In the genomic region with DNA sequence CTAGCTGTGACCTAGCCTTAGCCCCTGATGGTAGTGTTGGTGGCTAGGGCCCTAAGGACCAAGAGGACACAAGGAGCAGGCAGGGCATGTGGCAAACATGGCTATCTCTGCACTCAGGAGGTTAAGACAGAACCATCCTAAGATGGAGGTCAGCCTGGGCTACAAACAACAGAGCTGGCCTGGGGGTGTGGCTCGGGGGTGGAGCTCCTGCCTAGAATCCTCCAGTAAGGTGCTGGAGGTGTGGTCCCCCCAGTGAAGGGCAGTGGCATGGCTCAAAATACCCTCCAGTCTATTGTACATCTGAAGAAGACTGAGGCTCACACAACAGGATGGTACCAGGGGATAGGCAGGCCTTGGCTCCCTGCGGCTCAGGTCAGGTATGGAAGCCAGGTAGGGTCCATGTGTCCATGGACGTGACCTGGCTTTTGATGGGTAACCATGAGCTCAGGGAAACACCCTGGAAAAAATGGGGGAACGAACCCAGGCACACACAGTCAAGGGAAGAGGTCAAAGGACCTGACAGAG, we compare ENCODE assay signal across 9 mouse cellular contexts. TPM values are rescaled to one million over a fixed set of nuclear protein-coding genes. Genes with fewer than 3 reads are reported as not detected.
DNase-seq lines count a peak whose midpoint lies in the region; ATAC-seq and TF ChIP-seq lines count a peak whose summit lies in the region.
"Had no signal": no experiment of that assay in that cellular context is flagged by ENCODE, and none has a peak within 500 bp of the region (broad histone marks: within the 10 kb centered on the region; RNA-seq: fewer than 3 reads in every experiment).

No protein-coding gene starts in this region.

- peaks cover 17% of the 10 kb centered on the region for H3K79me2 ChIP-seq in MEL (ENCODE audit: control insufficient read depth, insufficient read depth, low read length, poor library complexity)

- peak; percentile 61 for DNase-seq in cerebellum, adult 9-11 months
- no peak for DNase-seq in cerebellum, adult 11 months
- peak; percentile 39 for DNase-seq in MEL (ENCODE audit: low read depth, low spot score)
- no peak for DNase-seq in hindbrain, embryonic 10.5 days (ENCODE audit: low spot score)
- peak; percentile 46 for DNase-seq in liver, postnatal 0 days
- no peak for DNase-seq in spleen, postnatal 14 days (ENCODE audit: low spot score in 2 of 2)
- DNase-seq in layer of hippocampus, adult 2 months (ENCODE audit: low spot score in 2 of 2), result no peak
- no peak for DNase-seq in ovary, postnatal 36 days (ENCODE audit: low spot score)
- DNase-seq: spleen, adult 18-20 months had no signal

- H3K9ac ChIP-seq in MEL (ENCODE audit: control insufficient read depth, low read depth, low read length, poor library complexity, severe bottlenecking), result no peak overlapping the region
- H3K9ac ChIP-seq in liver, postnatal 0 days (replicated peaks), result no peak overlapping the region

- no peak for ATAC-seq in liver, postnatal 0 days

- H3K4me3 ChIP-seq in MEL (ENCODE audit: control insufficient read depth in 1 of 2, insufficient read depth in 1 of 2, low read depth in 2 of 2, low read length in 2 of 2), result no peak overlapping the region
- peak overlapping the region; percentile 97 for H3K4me3 ChIP-seq in hindbrain, embryonic 10.5 days
- no peak overlapping the region for H3K4me3 ChIP-seq in liver, postnatal 0 days (ENCODE audit: low read depth, low read length)
- H3K4me3 ChIP-seq in layer of hippocampus, adult 2 months, result no peak overlapping the region; the same call in 1 of the 2 replicates

- 90% methylated on average over 4 of the region's 4 CpGs for WGBS in hindbrain, embryonic 10.5 days
- WGBS in liver, postnatal 0 days (ENCODE audit: insufficient replicate concordance), result 83% methylated on average over 4 of the region's 4 CpGs

- no peak overlapping the region for H3K27ac ChIP-seq in MEL (ENCODE audit: control insufficient read depth, low read depth, low read length)
- H3K27ac ChIP-seq in hindbrain, embryonic 10.5 days, result peak overlapping the region; percentile 98; the same call in 1 of the 2 replicates
- H3K27ac ChIP-seq in liver, postnatal 0 days (ENCODE audit: low read depth), result no peak overlapping the region
- H3K27ac ChIP-seq in layer of hippocampus, adult 2 months, result no peak overlapping the region; the same call in 1 of the 2 replicates

- no peak for TF ChIP-seq POLR2A in MEL (IDR thresholded peaks at IDR 0.05; ENCODE audit: control insufficient read depth in 1 of 2, insufficient read depth in 1 of 2, low read depth in 1 of 2, low read length in 2 of 2, poor library complexity in 1 of 2)

- H3K27me3 ChIP-seq in MEL (ENCODE audit: control insufficient read depth in 1 of 2, insufficient read depth in 2 of 2, low read length in 2 of 2), result no peaks in the 10 kb centered on the region
- no peaks in the 10 kb centered on the region for H3K27me3 ChIP-seq in hindbrain, embryonic 10.5 days (ENCODE audit: insufficient read depth, poor library complexity, severe bottlenecking)
- H3K27me3 ChIP-seq in liver, postnatal 0 days (ENCODE audit: insufficient read depth, low read length), result peaks cover 10% of the 10 kb centered on the region; the same call in 1 of the 2 replicates

- TF ChIP-seq RAD21 in MEL (IDR thresholded peaks at IDR 0.05; ENCODE audit: low read depth, low read length), result no peak

- H3K36me3 ChIP-seq in MEL (ENCODE audit: control insufficient read depth in 1 of 2, insufficient read depth in 2 of 2, low read length in 2 of 2), result peaks cover 0 to 22% of the 10 kb centered on the region in 2 experiments; a peak in 2 of 4 replicates
- H3K36me3 ChIP-seq in hindbrain, embryonic 10.5 days, result peaks cover 64% of the 10 kb centered on the region
- H3K36me3 ChIP-seq in liver, postnatal 0 days (replicated peaks; ENCODE audit: insufficient read depth, low read length), result peaks cover 13% of the 10 kb centered on the region

- no peak for TF ChIP-seq CTCF in MEL (IDR thresholded peaks at IDR 0.05 in 2 of 3, conservative IDR thresholded peaks at IDR 0.05 in 1 of 3; ENCODE audit: control insufficient read depth in 1 of 3, insufficient read depth in 1 of 3, low read depth in 2 of 3, low read length in 3 of 3, poor library complexity in 1 of 3, severe bottlenecking in 1 of 3)
- no peak for TF ChIP-seq CTCF in liver, postnatal 0 days (IDR thresholded peaks at IDR 0.05; ENCODE audit: low read depth)
- TF ChIP-seq CTCF in layer of hippocampus, adult 2 months (conservative IDR thresholded peaks at IDR 0.05), result no peak

- H3K4me2 ChIP-seq in liver, postnatal 0 days (ENCODE audit: low read depth, low read length), result no peak overlapping the region

- TF ChIP-seq EP300 in MEL (IDR thresholded peaks at IDR 0.05; ENCODE audit: low read depth in 1 of 2, low read length in 2 of 2), result no peak
- TF ChIP-seq EP300 in liver, postnatal 0 days (IDR thresholded peaks at IDR 0.05; ENCODE audit: low read depth), result no peak

- no peaks in the 10 kb centered on the region for H3K9me3 ChIP-seq in MEL (replicated peaks; ENCODE audit: insufficient read depth, low read length)
- no peaks in the 10 kb centered on the region for H3K9me3 ChIP-seq in hindbrain, embryonic 10.5 days
- H3K9me3 ChIP-seq in liver, postnatal 0 days (ENCODE audit: low read length), result no peaks in the 10 kb centered on the region

- peaks cover 7 to 36% of the 10 kb centered on the region in 2 experiments for H3K4me1 ChIP-seq in MEL (ENCODE audit: control insufficient read depth in 1 of 2, insufficient read depth in 2 of 2, low read length in 2 of 2)
- peaks cover 52% of the 10 kb centered on the region for H3K4me1 ChIP-seq in hindbrain, embryonic 10.5 days (replicated peaks)
- peaks cover 46% of the 10 kb centered on the region for H3K4me1 ChIP-seq in liver, postnatal 0 days (ENCODE audit: insufficient read depth)

TF ChIP-seq in MEL, 35 proteins besides CTCF, POLR2A, EP300 and RAD21:
- TF ChIP-seq CHD1 (IDR thresholded peaks at IDR 0.05; ENCODE audit: low read depth, low read length), result no peak
- no peak for TF ChIP-seq TBP (IDR thresholded peaks at IDR 0.05; ENCODE audit: low read depth, low read length)
- TF ChIP-seq TCF12 (IDR thresholded peaks at IDR 0.05; ENCODE audit: low read depth, low read length), result no peak
- no peak for TF ChIP-seq MYB (IDR thresholded peaks at IDR 0.05; ENCODE audit: low read depth, low read length)
- no peak for TF ChIP-seq ZNF384 (IDR thresholded peaks at IDR 0.05; ENCODE audit: low read depth, low read length)
- TF ChIP-seq SMC3 (IDR thresholded peaks at IDR 0.05; ENCODE audit: low read depth, low read length), result no peak
- TF ChIP-seq ZC3H11A (IDR thresholded peaks at IDR 0.05; ENCODE audit: low read depth, low read length), result no peak
- no peak for TF ChIP-seq USF2 (IDR thresholded peaks at IDR 0.05; ENCODE audit: borderline replicate concordance in 1 of 2, insufficient read depth in 1 of 2, low read depth in 1 of 2, low read length in 2 of 2)
- no peak for TF ChIP-seq JUND (IDR thresholded peaks at IDR 0.05; ENCODE audit: low read depth, low read length)
- TF ChIP-seq POLR2AphosphoS2 (IDR thresholded peaks at IDR 0.05; ENCODE audit: low read length), result no peak
- no peak for TF ChIP-seq ETS1 (IDR thresholded peaks at IDR 0.05; ENCODE audit: low read depth, low read length)
- no peak for TF ChIP-seq ZKSCAN1 (IDR thresholded peaks at IDR 0.05; ENCODE audit: low read depth, low read length)
- TF ChIP-seq RCOR1 (IDR thresholded peaks at IDR 0.05; ENCODE audit: low read depth, low read length), result no peak
- TF ChIP-seq SIN3A (IDR thresholded peaks at IDR 0.05; ENCODE audit: low read length), result no peak

RNA-seq across cellular contexts. Expression of gene Mex3d, which starts 3.3 kb away (rescaled TPM):
- total RNA-seq in MEL (2012; rRNA removed), result 14.1 and 15.6 TPM in 2 replicates
- polyA plus RNA-seq in MEL (2012; ENCODE audit: insufficient read depth in 1 of 2, insufficient read length in 2 of 2, low read depth in 1 of 2, low replicate concordance in 2 of 2, missing spikeins in 1 of 2), result 10 to 100 TPM in 1 of 2 experiments, not detected in 1; 18.8 TPM
- polyA plus RNA-seq in hindbrain, embryonic 10.5 days (2016; fragmentation: Nextera tagmentation; extraction: Ambion mirVana), result 7.2 and 8.8 TPM in 2 replicates
- 0.72 and 0.99 TPM in 2 replicates for polyA plus RNA-seq in liver, postnatal 0 days (2015; fragmentation: Nextera tagmentation; extraction: Ambion mirVana)
- 10 to 100 TPM; 15.5 to 17.1 TPM for total RNA-seq in layer of hippocampus, adult 2 months (2021)

RNA-seq across cellular contexts. Expression of gene Mbd3, which starts 15.2 kb away (rescaled TPM):
- total RNA-seq in MEL (2012; rRNA removed), result 81.4 and 86.9 TPM in 2 replicates
- 100 to 1,000 TPM in 1 of 2 experiments, not detected in 1; 289 TPM for polyA plus RNA-seq in MEL (2012; ENCODE audit: insufficient read depth in 1 of 2, insufficient read length in 2 of 2, low read depth in 1 of 2, low replicate concordance in 2 of 2, missing spikeins in 1 of 2)
- 341 and 365 TPM in 2 replicates for polyA plus RNA-seq in hindbrain, embryonic 10.5 days (2016; fragmentation: Nextera tagmentation; extraction: Ambion mirVana)
- 33.4 and 33.5 TPM in 2 replicates for polyA plus RNA-seq in liver, postnatal 0 days (2015; fragmentation: Nextera tagmentation; extraction: Ambion mirVana)
- 100 to 1,000 TPM; 147 to 149 TPM for total RNA-seq in layer of hippocampus, adult 2 months (2021)

RNA-seq across cellular contexts. Expression of gene Uqcr11, which starts 22.5 kb away (rescaled TPM):
- 879 and 935 TPM in 2 replicates for total RNA-seq in MEL (2012; rRNA removed)
- 100 to 1,000 TPM in 1 of 2 experiments, not detected in 1; 481 TPM for polyA plus RNA-seq in MEL (2012; ENCODE audit: insufficient read depth in 1 of 2, insufficient read length in 2 of 2, low read depth in 1 of 2, low replicate concordance in 2 of 2, missing spikeins in 1 of 2)
- 648 and 654 TPM in 2 replicates for polyA plus RNA-seq in hindbrain, embryonic 10.5 days (2016; fragmentation: Nextera tagmentation; extraction: Ambion mirVana)
- 753 and 771 TPM in 2 replicates for polyA plus RNA-seq in liver, postnatal 0 days (2015; fragmentation: Nextera tagmentation; extraction: Ambion mirVana)
- 100 to 1,000 TPM; 404 to 413 TPM for total RNA-seq in layer of hippocampus, adult 2 months (2021)

RNA-seq across cellular contexts. Expression of gene Plk5, which starts 27.9 kb away (rescaled TPM):
- 0.19 TPM in 1 of 2 replicates, not detected in the other for total RNA-seq in MEL (2012; rRNA removed)
- under 1 TPM in 1 of 2 experiments, not detected in 1; 0.19 TPM for polyA plus RNA-seq in MEL (2012; ENCODE audit: insufficient read depth in 1 of 2, insufficient read length in 2 of 2, low read depth in 1 of 2, low replicate concordance in 2 of 2, missing spikeins in 1 of 2)
- 0.22 and 0.44 TPM in 2 replicates for polyA plus RNA-seq in hindbrain, embryonic 10.5 days (2016; fragmentation: Nextera tagmentation; extraction: Ambion mirVana)
- 0.08 and 0.20 TPM in 2 replicates for polyA plus RNA-seq in liver, postnatal 0 days (2015; fragmentation: Nextera tagmentation; extraction: Ambion mirVana)
- total RNA-seq in layer of hippocampus, adult 2 months (2021), result 10 to 100 TPM; 33.4 to 36.6 TPM

RNA-seq across cellular contexts. Expression of gene Adamtsl5, which starts 36.0 kb away (rescaled TPM):
- 2.4 and 3.9 TPM in 2 replicates for total RNA-seq in MEL (2012; rRNA removed)
- polyA plus RNA-seq in MEL (2012; ENCODE audit: insufficient read depth in 1 of 2, insufficient read length in 2 of 2, low read depth in 1 of 2, low replicate concordance in 2 of 2, missing spikeins in 1 of 2), result 10 to 100 TPM in 1 of 2 experiments, not detected in 1; 16.5 TPM
- 0.45 and 1.3 TPM in 2 replicates for polyA plus RNA-seq in hindbrain, embryonic 10.5 days (2016; fragmentation: Nextera tagmentation; extraction: Ambion mirVana)
- polyA plus RNA-seq in liver, postnatal 0 days (2015; fragmentation: Nextera tagmentation; extraction: Ambion mirVana), result 1.5 and 1.8 TPM in 2 replicates
- 1 to 10 TPM; 4.7 to 7.2 TPM for total RNA-seq in layer of hippocampus, adult 2 months (2021)

Comparison
In these comparisons a context has a peak if more than half of its experiments do, and no peak if none do; other contexts are left out.
1. DNase-seq: peak in cerebellum, adult 9-11 months (single experiment), MEL (single experiment) and liver, postnatal 0 days (single experiment); none in cerebellum, adult 11 months (single experiment), hindbrain, embryonic 10.5 days (single experiment), spleen, postnatal 14 days (0 of 2), layer of hippocampus, adult 2 months (0 of 2) and ovary, postnatal 36 days (single experiment).